Mouse (Mus musculus) lung, embryonic 14.5 days (tissue): ENCODE measurements around the gene Map2k4. TPM values are rescaled to one million over a fixed set of nuclear protein-coding genes. Genes with fewer than 3 reads are reported as not detected.

Source experiments
- ATAC-seq: fragments of 200-750 bp; cut with Nextera tagmentation; 2 replicates; pipeline ENCODE4 v1.8.0; 2017; ENCODE audit warnings: mild to moderate bottlenecking, moderate TSS enrichment, moderate library complexity; ENCODE audit not compliant: insufficient read depth
- DNase-seq: peaks from one replicate; pipeline ENCODE4 v3.0.0-alpha.2; 2015
- H3K27ac ChIP-seq: fragments of 300-500 bp; sonication (generic); 2 replicates; pipeline ENCODE4 v1.5.1; 2014; ENCODE audit warnings: low read depth, mild to moderate bottlenecking, moderate library complexity
- H3K27me3 ChIP-seq: fragments of 300-500 bp; sonication (generic); 2 replicates; pipeline ENCODE4 v1.6.1; 2014; ENCODE audit warnings: low read length, control low read depth; ENCODE audit not compliant: insufficient read depth
- H3K36me3 ChIP-seq: fragments of 300-500 bp; sonication (generic); 2 replicates; pipeline ENCODE4 v1.6.1; 2014; ENCODE audit warnings: control low read depth; ENCODE audit not compliant: insufficient read depth
- H3K4me1 ChIP-seq: fragments of 300-500 bp; sonication (generic); 2 replicates; pipeline ENCODE4 v1.6.1; 2014; ENCODE audit warnings: antibody characterized with exemption, control low read depth; ENCODE audit not compliant: insufficient read depth
- H3K4me2 ChIP-seq: fragments of 300-500 bp; sonication (generic); 2 replicates; pipeline ENCODE4 v1.6.1; 2014; ENCODE audit warnings: mild to moderate bottlenecking
- H3K4me3 ChIP-seq: fragments of 300-500 bp; sonication (generic); 2 replicates; pipeline ENCODE4 v1.5.1; 2014; ENCODE audit warnings: low read depth, low read length
- H3K9ac ChIP-seq: fragments of 300-500 bp; sonication (generic); 2 replicates; pipeline ENCODE4 v1.6.1; 2014
- H3K9me3 ChIP-seq: fragments of 300-500 bp; sonication (generic); 2 replicates; pipeline ENCODE4 v1.6.1; 2016; ENCODE audit warnings: low read depth, low read length, control low read depth
- CTCF ChIP-seq: IDR thresholded peaks from 2 replicates; pipeline ENCODE4 v1.5.1; 2016; ENCODE audit warnings: antibody characterized with exemption, low read depth
- WGBS: fragments of 180-500 bp; shearing (Covaris S2); extraction: QIAGEN DNeasy Blood & Tissue Kit; methylation state at CpG from one replicate; pipeline ENCODE4 v1.1.7; 2014; 5-methylcytosine and 5-hydroxymethylcytosine counted together
- polyA plus RNA-seq: library from polyadenylated mRNA; unstranded; fragments of >200 nt; fragmentation: Nextera tagmentation; extraction: Ambion mirVana; gene quantifications from 2 replicates; pipeline ENCODE4 v1.2.1, GENCODE M21; 2014

Gene Map2k4
- polyA plus RNA-seq, 1 experiment from 2014 or later: 71.5 TPM

DNA sequence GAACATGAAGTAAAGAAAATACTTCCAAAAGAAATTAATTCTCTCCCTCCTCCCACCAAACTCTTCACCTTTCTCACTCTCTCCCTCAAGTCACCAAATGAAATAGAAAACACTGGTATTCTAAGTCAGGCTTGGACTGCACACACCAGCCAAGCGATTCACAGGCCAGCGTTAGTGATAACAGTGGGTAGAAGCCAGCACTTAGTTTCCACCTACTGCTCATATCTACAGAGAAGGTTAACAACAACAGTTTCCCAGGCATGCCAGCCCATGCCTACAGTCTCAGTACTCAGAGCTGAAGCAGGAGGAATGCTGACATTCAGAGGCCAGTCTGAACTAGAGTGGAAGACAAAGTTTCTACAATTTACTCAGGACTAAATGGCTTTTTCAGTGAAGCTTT lies 34.5 kb downstream of the Map2k4 start:
- 73% methylated on average over 2 of the region's 2 CpGs for WGBS
- DNase-seq: no peak
- no peak for TF ChIP-seq CTCF
- Histone ChIP-seq H3K4me3 (no peak overlapping the region), H3K27me3 (no peaks in the 10 kb centered on the region), H3K4me1 (no peaks in the 10 kb centered on the region), H3K36me3 (0 out of 2 replicates have a peak, but pooled peaks cover 6% of the 10 kb centered on the region), H3K4me2 (no peak overlapping the region), H3K9ac (no peak overlapping the region), H3K27ac (no peak overlapping the region), H3K9me3 (no peaks in the 10 kb centered on the region)
- no peak for ATAC-seq

DNA sequence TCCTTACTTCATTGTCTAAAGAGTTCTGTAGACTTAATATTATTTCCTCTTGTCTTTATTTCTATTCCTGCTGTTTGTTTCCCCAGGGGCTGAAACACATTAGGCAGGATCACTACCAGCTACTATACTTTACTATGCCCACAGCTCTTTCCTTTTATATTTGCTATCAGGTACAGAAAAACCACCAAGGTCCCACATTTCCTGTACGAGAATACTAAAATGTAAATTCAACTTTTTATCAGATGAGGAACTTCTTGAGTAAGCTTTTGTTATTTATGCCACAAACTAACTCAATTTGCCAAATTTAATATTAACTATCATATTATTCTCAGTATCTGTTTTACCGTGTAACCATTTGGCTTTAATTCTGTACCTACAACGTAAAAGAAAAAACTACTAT lies 37.6 kb downstream of the Map2k4 start:
- H3K36me3 ChIP-seq: 0 out of 2 replicates have a peak, but pooled peaks cover 7% of the 10 kb centered on the region
- H3K27me3 ChIP-seq: no peaks in the 10 kb centered on the region
- no peak overlapping the region for H3K4me3 ChIP-seq
- WGBS: 82% methylated on average over 3 of the region's 3 CpGs
- no peaks in the 10 kb centered on the region for H3K9me3 ChIP-seq
- DNase-seq (no peak), ATAC-seq (no peak)
- no peak overlapping the region for H3K9ac ChIP-seq
- H3K27ac ChIP-seq: no peak overlapping the region
- H3K4me2 ChIP-seq: no peak overlapping the region
- no peaks in the 10 kb centered on the region for H3K4me1 ChIP-seq
- TF ChIP-seq CTCF: no peak

DNA sequence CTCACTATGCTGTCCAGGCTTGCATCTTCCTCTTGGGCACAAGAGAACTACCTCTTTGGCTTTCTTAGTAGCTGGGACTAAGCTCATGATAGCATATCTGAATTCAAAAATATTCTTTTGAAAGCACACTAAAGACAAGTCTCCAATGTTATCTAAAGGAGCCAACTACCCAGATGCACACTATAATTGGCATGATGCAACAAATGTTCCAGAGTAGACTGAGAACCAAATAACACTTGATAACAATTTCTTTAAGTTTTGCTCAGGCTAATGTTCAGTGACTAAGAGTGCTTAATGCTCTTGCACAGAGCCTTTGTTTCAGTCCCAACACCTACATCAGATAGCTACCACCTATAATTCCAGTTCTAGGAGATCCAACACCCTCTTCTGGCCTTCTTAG lies 40.7 kb downstream of the Map2k4 start:
- H3K4me1 ChIP-seq: no peaks in the 10 kb centered on the region
- H3K9ac ChIP-seq: no peak overlapping the region
- H3K36me3 ChIP-seq: 0 out of 2 replicates have a peak, but pooled peaks cover 6% of the 10 kb centered on the region
- H3K27me3 ChIP-seq: no peaks in the 10 kb centered on the region
- H3K4me2 ChIP-seq: no peak overlapping the region
- no peak for ATAC-seq
- no peaks in the 10 kb centered on the region for H3K9me3 ChIP-seq
- no peak for TF ChIP-seq CTCF
- H3K4me3 ChIP-seq: no peak overlapping the region
- no peak overlapping the region for H3K27ac ChIP-seq
- DNase-seq: no peak

DNA sequence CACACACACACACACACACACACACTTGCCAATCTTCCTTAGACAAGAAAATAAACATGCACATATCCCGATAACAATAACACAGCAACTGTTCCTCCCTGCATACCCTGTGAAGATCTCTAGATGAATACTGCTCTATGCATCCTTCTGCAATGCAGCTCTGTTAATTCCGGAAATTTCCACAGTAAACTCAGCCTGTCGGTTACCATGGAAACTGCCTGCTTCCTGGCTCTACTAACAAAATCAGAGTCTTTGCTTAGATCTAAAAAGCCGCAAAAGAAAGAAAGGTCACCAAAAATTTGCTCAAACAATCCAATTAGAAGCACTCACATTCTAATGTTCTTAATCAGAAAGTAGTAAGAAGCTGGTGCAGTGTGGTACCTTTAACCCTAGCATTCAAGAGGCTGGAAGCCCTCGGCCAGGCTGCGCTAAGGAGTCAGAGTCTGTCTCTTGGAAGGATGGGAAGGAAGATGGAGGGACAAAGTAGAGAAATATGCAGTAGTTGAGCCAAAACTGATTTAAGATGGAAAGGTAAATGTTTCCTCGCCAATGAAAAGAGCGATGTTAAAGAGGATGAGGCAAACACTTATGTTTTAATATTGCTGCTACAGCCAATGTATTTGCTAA lies 42.3 kb downstream of the Map2k4 start:
- Histone ChIP-seq H3K4me2 (no peak overlapping the region), H3K9me3 (no peaks in the 10 kb centered on the region), H3K36me3 (0 out of 2 replicates have a peak, but pooled peaks cover 6% of the 10 kb centered on the region), H3K4me3 (no peak overlapping the region), H3K9ac (no peak overlapping the region), H3K27ac (no peak overlapping the region), H3K27me3 (no peaks in the 10 kb centered on the region), H3K4me1 (no peaks in the 10 kb centered on the region)
- ATAC-seq: no peak
- DNase-seq: peak; percentile 66
- TF ChIP-seq CTCF: no peak
- 62% methylated on average over 8 of the region's 8 CpGs for WGBS

DNA sequence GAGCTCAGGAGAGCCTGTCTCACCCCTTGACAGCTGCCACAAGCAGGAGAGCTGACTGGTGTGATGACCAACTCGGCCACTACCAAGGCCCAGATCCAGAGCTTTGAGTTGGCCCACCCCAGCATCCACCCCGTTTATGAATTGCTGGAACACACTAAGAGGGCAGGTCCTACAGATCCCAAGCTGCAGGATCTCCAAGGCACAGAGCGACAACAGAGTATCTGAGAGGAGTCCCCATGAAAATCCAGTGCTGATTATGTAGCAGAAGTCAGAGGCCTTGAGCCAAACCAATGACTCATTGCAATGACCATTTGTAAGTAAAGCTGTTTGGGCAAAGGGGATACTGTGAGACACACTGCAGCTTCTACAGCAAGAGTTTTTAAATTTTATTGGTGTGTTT lies 44.2 kb downstream of the Map2k4 start:
- no peak overlapping the region for H3K9ac ChIP-seq
- DNase-seq: no peak
- H3K4me3 ChIP-seq: no peak overlapping the region
- no peak for TF ChIP-seq CTCF
- H3K27ac ChIP-seq: no peak overlapping the region
- WGBS: 90% methylated on average over 3 of the region's 3 CpGs
- no peak for ATAC-seq
- H3K4me2 ChIP-seq: no peak overlapping the region
- H3K27me3 ChIP-seq: no peaks in the 10 kb centered on the region
- H3K36me3 ChIP-seq: 0 out of 2 replicates have a peak, but pooled peaks cover 6% of the 10 kb centered on the region
- H3K4me1 ChIP-seq: no peaks in the 10 kb centered on the region
- H3K9me3 ChIP-seq: no peaks in the 10 kb centered on the region

DNA sequence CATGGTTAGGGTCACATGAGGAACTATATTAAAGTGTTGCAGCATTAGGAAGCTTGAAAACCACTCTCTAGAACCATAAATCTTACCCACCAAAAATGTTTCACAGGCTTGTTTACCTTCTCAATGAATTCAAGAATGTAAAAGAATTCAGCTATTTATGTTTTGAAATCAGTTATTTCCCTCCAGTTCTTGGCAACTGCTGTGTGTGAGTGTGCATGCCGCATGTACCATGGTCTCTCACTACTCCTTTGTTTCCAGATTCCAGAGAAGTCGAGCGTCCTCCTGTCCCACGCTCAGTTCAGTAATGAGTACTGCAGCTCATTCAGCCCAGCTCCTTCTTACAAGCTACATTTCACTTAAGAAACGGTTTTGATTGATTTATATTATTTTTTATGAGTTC lies 47.3 kb downstream of the Map2k4 start:
- TF ChIP-seq CTCF: no peak
- DNase-seq (no peak), ATAC-seq (no peak)
- Histone ChIP-seq H3K27ac (no peak overlapping the region), H3K4me2 (no peak overlapping the region), H3K9me3 (no peaks in the 10 kb centered on the region), H3K9ac (no peak overlapping the region), H3K4me1 (no peaks in the 10 kb centered on the region), H3K36me3 (0 out of 2 replicates have a peak, but pooled peaks cover 3% of the 10 kb centered on the region), H3K27me3 (no peaks in the 10 kb centered on the region), H3K4me3 (no peak overlapping the region)
- 75% methylated on average over 5 of the region's 5 CpGs for WGBS

DNA sequence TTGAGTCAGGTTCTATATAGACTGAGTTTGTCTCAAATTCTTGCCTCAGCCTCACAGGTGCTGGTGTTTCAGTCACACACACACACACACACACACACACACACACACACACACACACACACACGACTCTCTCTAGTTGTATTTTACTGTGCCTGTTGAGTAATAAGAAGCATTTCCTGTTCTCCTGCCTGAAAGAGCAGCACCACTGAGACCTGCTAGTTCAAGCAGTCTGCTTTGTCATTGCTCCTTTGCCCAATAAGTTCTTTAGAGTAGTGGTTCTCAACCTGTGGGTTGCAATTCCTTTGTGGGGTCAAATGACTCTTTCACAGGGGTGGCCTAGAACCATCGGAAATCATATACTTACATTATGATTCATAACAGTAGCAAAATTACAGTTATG lies 47.7 kb downstream of the Map2k4 start:
- H3K4me2 ChIP-seq: no peak overlapping the region

More for the DNA sequence above, 47.7 kb downstream of the Map2k4 start:
- H3K9me3 ChIP-seq: no peaks in the 10 kb centered on the region
- no peaks in the 10 kb centered on the region for H3K27me3 ChIP-seq
- ATAC-seq (no peak), DNase-seq (no peak)
- TF ChIP-seq CTCF: no peak
- H3K4me1 ChIP-seq: no peaks in the 10 kb centered on the region
- 64% methylated on average over 2 of the region's 2 CpGs for WGBS
- H3K27ac ChIP-seq: no peak overlapping the region
- 0 out of 2 replicates have a peak, but pooled peaks cover 3% of the 10 kb centered on the region for H3K36me3 ChIP-seq
- no peak overlapping the region for H3K9ac ChIP-seq
- H3K4me3 ChIP-seq: no peak overlapping the region
